In genomic region chr19:14777709-14778108, GRCm38 (mm10) we compare ENCODE assay signal across 12 mouse cellular contexts.
A peak's percentile ranks its signal among the peaks of the same experiment; 100 is the strongest.
DNase-seq lines count a peak whose midpoint lies in the region; ATAC-seq and TF ChIP-seq lines count a peak whose summit lies in the region.
"Had no signal": no experiment of that assay in that cellular context is flagged by ENCODE, and none has a peak within 500 bp of the region (broad histone marks: within the 10 kb centered on the region; RNA-seq: fewer than 3 reads in every experiment).

No protein-coding gene starts in this region.

- WGBS in heart, embryonic 13.5 days: 35% methylated on average over 7 of the region's 7 CpGs
- WGBS in embryonic facial prominence, embryonic 11.5 days: 25% methylated on average over 7 of the region's 7 CpGs
- WGBS in forebrain, postnatal 0 days: 16% methylated on average over 7 of the region's 7 CpGs
- WGBS in midbrain, embryonic 12.5 days: 30% methylated on average over 7 of the region's 7 CpGs

- 0 out of 2 replicates have a peak, but pooled peaks cover 6% of the 10 kb centered on the region for H3K9me3 ChIP-seq in heart, embryonic 13.5 days
- H3K9me3 ChIP-seq in embryonic facial prominence, embryonic 11.5 days (replicated peaks; ENCODE audit: control insufficient read depth, low read length): no peaks in the 10 kb centered on the region
- H3K9me3 ChIP-seq in forebrain, postnatal 0 days (ENCODE audit: low read length): 0 out of 2 replicates have a peak, but pooled peaks cover 3% of the 10 kb centered on the region
- peaks cover 2% of the 10 kb centered on the region; the same call in 1 of the 2 replicates for H3K9me3 ChIP-seq in midbrain, embryonic 12.5 days
- H3K9me3 ChIP-seq: heart, embryonic 10.5 days; liver, embryonic 13.5 days had no signal

- no peak overlapping the region for H3K27ac ChIP-seq in heart, embryonic 13.5 days (replicated peaks)
- H3K27ac ChIP-seq in embryonic facial prominence, embryonic 11.5 days (replicated peaks; ENCODE audit: low read depth, low read length): no peak overlapping the region
- no peak overlapping the region for H3K27ac ChIP-seq in forebrain, postnatal 0 days (ENCODE audit: low read depth, low read length)
- no peak overlapping the region for H3K27ac ChIP-seq in midbrain, embryonic 12.5 days (replicated peaks)
- H3K27ac ChIP-seq: heart, embryonic 10.5 days; liver, embryonic 13.5 days had no signal

- peak overlapping the region; percentile 42 for H3K4me2 ChIP-seq in heart, embryonic 13.5 days
- H3K4me2 ChIP-seq in embryonic facial prominence, embryonic 11.5 days (ENCODE audit: low read depth, low read length): 0 out of 2 replicates have a peak overlapping the region, but pooled peaks have one; percentile 1
- H3K4me2 ChIP-seq in forebrain, postnatal 0 days (ENCODE audit: low read depth): peak overlapping the region; percentile 35; the same call in 1 of the 2 replicates
- H3K4me2 ChIP-seq in midbrain, embryonic 12.5 days (replicated peaks): peak overlapping the region; percentile 32
- H3K4me2 ChIP-seq: liver, embryonic 13.5 days had no signal

- peaks cover 30% of the 10 kb centered on the region for H3K27me3 ChIP-seq in heart, embryonic 13.5 days (replicated peaks)
- no peaks in the 10 kb centered on the region for H3K27me3 ChIP-seq in embryonic facial prominence, embryonic 11.5 days (ENCODE audit: control insufficient read depth, insufficient read depth, low read length)
- peaks cover 7% of the 10 kb centered on the region; the same call in 1 of the 2 replicates for H3K27me3 ChIP-seq in forebrain, postnatal 0 days (ENCODE audit: insufficient read depth, low read length)
- H3K27me3 ChIP-seq in midbrain, embryonic 12.5 days: peaks cover 8% of the 10 kb centered on the region; the same call in 1 of the 2 replicates

- H3K4me1 ChIP-seq in heart, embryonic 13.5 days: peaks cover 5% of the 10 kb centered on the region
- H3K4me1 ChIP-seq in embryonic facial prominence, embryonic 11.5 days (ENCODE audit: control insufficient read depth, insufficient read depth, low read length): no peaks in the 10 kb centered on the region
- peaks cover 9% of the 10 kb centered on the region; the same call in 1 of the 2 replicates for H3K4me1 ChIP-seq in forebrain, postnatal 0 days (ENCODE audit: insufficient read depth)
- peaks cover 11% of the 10 kb centered on the region; the same call in 1 of the 2 replicates for H3K4me1 ChIP-seq in midbrain, embryonic 12.5 days
- H3K4me1 ChIP-seq: liver, embryonic 13.5 days had no signal

- ATAC-seq in heart, embryonic 13.5 days (ENCODE audit: extremely low read depth, insufficient number of reproducible peaks, low FRiP score, low TSS enrichment): no peak
- ATAC-seq in embryonic facial prominence, embryonic 11.5 days (replicated peaks; ENCODE audit: insufficient number of reproducible peaks, low FRiP score, low TSS enrichment, low read depth): no peak
- ATAC-seq in forebrain, postnatal 0 days: peak; percentile 42; the same call in 1 of the 2 replicates
- ATAC-seq in midbrain, embryonic 12.5 days (ENCODE audit: low FRiP score, low read depth): peak; percentile 62; the same call in 1 of the 2 replicates
- ATAC-seq in megakaryocyte-erythroid progenitor cell, adult 5-6 weeks (replicated peaks; ENCODE audit: low FRiP score, low TSS enrichment, poor library complexity, severe bottlenecking): no peak
- ATAC-seq: intestine, postnatal 0 days had no signal

- H3K4me3 ChIP-seq in heart, embryonic 13.5 days: no peak overlapping the region
- no peak overlapping the region for H3K4me3 ChIP-seq in embryonic facial prominence, embryonic 11.5 days (ENCODE audit: low read depth, low read length)
- no peak overlapping the region for H3K4me3 ChIP-seq in forebrain, postnatal 0 days (ENCODE audit: low read depth, low read length)
- H3K4me3 ChIP-seq in midbrain, embryonic 12.5 days: no peak overlapping the region
- H3K4me3 ChIP-seq: heart, embryonic 10.5 days; liver, embryonic 13.5 days had no signal

- TF ChIP-seq CTCF in forebrain, postnatal 0 days (IDR thresholded peaks at IDR 0.05; ENCODE audit: low read depth): no peak

- intact Hi-C loops in heart, postnatal 10 days (cut with DNase I): no loop called here

- DNase-seq in heart, postnatal 10 days: no peak
- DNase-seq in embryonic facial prominence, embryonic 11.5 days (ENCODE audit: low spot score): no peak
- DNase-seq in forebrain, postnatal 0 days: no peak
- DNase-seq in gastrocnemius, postnatal 10 days: no peak
- DNase-seq in spleen, postnatal 10 days (ENCODE audit: low spot score in 2 of 2): no peak
- DNase-seq: B cell, adult 2 months; liver, embryonic 13.5 days had no signal

- H3K9ac ChIP-seq in heart, embryonic 13.5 days: no peak overlapping the region
- no peak overlapping the region for H3K9ac ChIP-seq in embryonic facial prominence, embryonic 11.5 days (replicated peaks; ENCODE audit: low read length)
- H3K9ac ChIP-seq in forebrain, postnatal 0 days: no peak overlapping the region
- H3K9ac ChIP-seq in midbrain, embryonic 12.5 days (replicated peaks): no peak overlapping the region
- H3K9ac ChIP-seq: liver, embryonic 13.5 days had no signal

- no peaks in the 10 kb centered on the region for H3K36me3 ChIP-seq in heart, embryonic 13.5 days
- H3K36me3 ChIP-seq in embryonic facial prominence, embryonic 11.5 days (replicated peaks; ENCODE audit: control insufficient read depth, insufficient read depth, low read depth, low read length): no peaks in the 10 kb centered on the region
- H3K36me3 ChIP-seq in forebrain, postnatal 0 days (ENCODE audit: insufficient read depth): no peaks in the 10 kb centered on the region
- no peaks in the 10 kb centered on the region for H3K36me3 ChIP-seq in midbrain, embryonic 12.5 days
- H3K36me3 ChIP-seq: heart, embryonic 10.5 days; liver, embryonic 13.5 days had no signal

Comparison
In these comparisons a context has a peak if more than half of its experiments do, and no peak if none do; other contexts are left out.
1. ATAC-seq: peak in forebrain, postnatal 0 days (single experiment) and midbrain, embryonic 12.5 days (single experiment); none in heart, embryonic 13.5 days (single experiment), embryonic facial prominence, embryonic 11.5 days (single experiment) and megakaryocyte-erythroid progenitor cell, adult 5-6 weeks (single experiment).
2. Peak in every context shown above with its lines, with median percentiles within 50 percentile points of each other: H3K4me2 ChIP-seq.